Mouse (Mus musculus): ENCODE measurements around the gene Cgn. TPM values are rescaled to one million over a fixed set of nuclear protein-coding genes. Genes with fewer than 3 reads are reported as not detected.
"Not testable (repeated sequence)": the region's sequence is repeated elsewhere in the genome, so short reads cannot be mapped to it uniquely, and the experiment has no call there.

The Cgn gene
- total RNA-seq, 2 experiments from 2014 or later, result not detected

GRCm38 (mm10) chr3:94718253-94718652 lies 68.0 kb downstream of the Cgn start:
- not testable (repeated sequence) for ATAC-seq (replicated peaks; ENCODE audit: low FRiP score, poor library complexity, severe bottlenecking)

DNA sequence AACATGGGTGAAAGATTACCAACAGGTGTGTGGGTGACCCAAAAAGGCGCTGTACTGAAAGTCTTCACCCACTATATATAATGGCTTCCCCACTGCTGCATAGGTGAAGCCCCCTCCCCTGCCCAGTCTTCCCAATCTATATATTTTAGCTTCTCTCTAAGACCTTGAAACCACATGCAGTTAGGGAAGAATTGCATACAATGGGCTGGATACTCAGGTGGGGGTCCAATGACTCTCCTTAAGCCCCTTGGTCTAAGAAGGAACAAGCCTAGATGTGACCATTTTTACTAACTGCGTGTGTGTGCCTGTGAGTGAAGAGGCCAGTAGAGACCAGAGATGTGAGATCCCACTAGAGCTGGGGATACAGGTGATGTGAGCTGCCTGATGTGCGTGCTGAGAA lies 72.9 kb downstream of the Cgn start:
- ATAC-seq (replicated peaks; ENCODE audit: low FRiP score, poor library complexity, severe bottlenecking), result not testable (repeated sequence)

GRCm38 (mm10) chr3:94710591-94710990 lies 75.7 kb downstream of the Cgn start:
- ATAC-seq (replicated peaks; ENCODE audit: low FRiP score, poor library complexity, severe bottlenecking), result not testable (repeated sequence)

Other genes starting within 250 kb of the Cgn start
- gene Snx27, start 203.8 kb downstream of the Cgn start, total RNA-seq (2015; ENCODE audit: low replicate concordance), result 6.7 and 9.8 TPM in 2 replicates
- gene Snx27, start 203.8 kb downstream of the Cgn start, total RNA-seq (2017; ENCODE audit: low replicate concordance), result 13.0 and 13.8 TPM in 2 replicates
- not detected in 2 replicates for gene Gm10972, start 143.4 kb downstream of the Cgn start, total RNA-seq (2015; ENCODE audit: low replicate concordance)
- not detected in 2 replicates for gene Gm10972, start 143.4 kb downstream of the Cgn start, total RNA-seq (2017; ENCODE audit: low replicate concordance)
- gene Tuft1, start 127.6 kb downstream of the Cgn start, total RNA-seq (2015; ENCODE audit: low replicate concordance), result 0.77 and 2.5 TPM in 2 replicates
- gene Tuft1, start 127.6 kb downstream of the Cgn start, total RNA-seq (2017; ENCODE audit: low replicate concordance), result 4.5 and 10.5 TPM in 2 replicates
- not detected in 2 replicates for gene Selenbp2, start 92.9 kb downstream of the Cgn start, total RNA-seq (2015; ENCODE audit: low replicate concordance)
- gene Selenbp2, start 92.9 kb downstream of the Cgn start, total RNA-seq (2017; ENCODE audit: low replicate concordance), result 0.43 and 4.3 TPM in 2 replicates
- gene Pogz, start 51.1 kb upstream of the Cgn start, total RNA-seq (2015; ENCODE audit: low replicate concordance), result 13.6 and 25.0 TPM in 2 replicates
- gene Pogz, start 51.1 kb upstream of the Cgn start, total RNA-seq (2017; ENCODE audit: low replicate concordance), result 9.7 and 10.0 TPM in 2 replicates
- gene Psmb4, start 100.5 kb upstream of the Cgn start, total RNA-seq (2015; ENCODE audit: low replicate concordance), result 108 and 126 TPM in 2 replicates
- gene Psmb4, start 100.5 kb upstream of the Cgn start, total RNA-seq (2017; ENCODE audit: low replicate concordance), result 40.0 and 52.2 TPM in 2 replicates
- 20.3 and 45.0 TPM in 2 replicates for gene Selenbp1, start 146.6 kb upstream of the Cgn start, total RNA-seq (2015; ENCODE audit: low replicate concordance)
- gene Selenbp1, start 146.6 kb upstream of the Cgn start, total RNA-seq (2017; ENCODE audit: low replicate concordance), result 35.3 and 41.0 TPM in 2 replicates
- 3.3 and 4.2 TPM in 2 replicates for gene Rfx5, start 167.6 kb upstream of the Cgn start, total RNA-seq (2015; ENCODE audit: low replicate concordance)
- gene Rfx5, start 167.6 kb upstream of the Cgn start, total RNA-seq (2017; ENCODE audit: low replicate concordance), result 2.2 and 5.9 TPM in 2 replicates
- gene Pi4kb, start 188.2 kb upstream of the Cgn start, total RNA-seq (2015; ENCODE audit: low replicate concordance), result 8.6 and 14.4 TPM in 2 replicates
- gene Pi4kb, start 188.2 kb upstream of the Cgn start, total RNA-seq (2017; ENCODE audit: low replicate concordance), result 7.8 and 21.9 TPM in 2 replicates
- gene Zfp687, start 229.0 kb upstream of the Cgn start, total RNA-seq (2015; ENCODE audit: low replicate concordance), result 5.9 and 6.5 TPM in 2 replicates
- gene Zfp687, start 229.0 kb upstream of the Cgn start, total RNA-seq (2017; ENCODE audit: low replicate concordance), result 4.3 and 6.4 TPM in 2 replicates

Data from erythroblast, adult 5-6 weeks (primary cell).